In the genomic region with DNA sequence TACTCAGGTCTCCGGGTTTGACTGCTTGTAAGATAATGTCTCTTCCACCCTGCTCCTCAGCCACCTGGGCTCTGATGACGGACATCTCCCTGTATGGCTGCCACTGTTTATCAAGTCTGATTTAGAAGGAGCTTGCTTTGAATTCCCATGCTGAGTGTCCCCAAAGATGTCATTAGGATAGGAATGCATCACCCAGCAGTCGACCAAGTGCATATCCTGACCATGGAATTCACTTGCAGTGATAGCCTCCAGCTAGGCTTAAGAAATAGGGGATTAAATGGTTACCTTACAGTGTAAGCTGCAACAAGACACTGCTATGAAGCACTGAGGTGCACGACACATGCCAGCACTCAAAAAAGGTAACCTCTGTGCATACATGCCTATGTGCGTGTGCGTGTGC, we compare ENCODE assay signal across 11 mouse cellular contexts.
"Had no signal": no experiment of that assay in that cellular context is flagged by ENCODE, and none has a peak within 500 bp of the region (broad histone marks: within the 10 kb centered on the region; RNA-seq: fewer than 3 reads in every experiment).

No protein-coding gene starts in this region.

- ATAC-seq: midbrain, embryonic 16.5 days had no signal

- H3K4me3 ChIP-seq: liver, embryonic 13.5 days had no signal

- H3K27me3 ChIP-seq: liver, embryonic 13.5 days had no signal

- DNase-seq: kidney, adult 18-20 months; kidney, adult 9 months; kidney, postnatal 14 days; kidney, postnatal 4 days; liver, embryonic 13.5 days; lung, adult 2 months; lung, postnatal 14 days; lung, postnatal 4 days; thymus, adult 18-20 months; thymus, postnatal 36 days had no signal

- H3K36me3 ChIP-seq: liver, embryonic 13.5 days had no signal

- H3K4me1 ChIP-seq: liver, embryonic 13.5 days had no signal

- H3K9ac ChIP-seq: liver, embryonic 13.5 days had no signal

- H3K27ac ChIP-seq: liver, embryonic 13.5 days had no signal

- H3K4me2 ChIP-seq: liver, embryonic 13.5 days had no signal
